Mouse (Mus musculus) urinary bladder, postnatal 14 days (tissue): ENCODE results near the gene Wdfy1.
A peak's percentile ranks its signal among the peaks of the same experiment; 100 is the strongest.

Source experiments
- DNase-seq: peaks from one replicate; pipeline ENCODE4 v3.0.0; 2021; ENCODE audit warnings: low spot score

The Wdfy1 gene

DNA sequence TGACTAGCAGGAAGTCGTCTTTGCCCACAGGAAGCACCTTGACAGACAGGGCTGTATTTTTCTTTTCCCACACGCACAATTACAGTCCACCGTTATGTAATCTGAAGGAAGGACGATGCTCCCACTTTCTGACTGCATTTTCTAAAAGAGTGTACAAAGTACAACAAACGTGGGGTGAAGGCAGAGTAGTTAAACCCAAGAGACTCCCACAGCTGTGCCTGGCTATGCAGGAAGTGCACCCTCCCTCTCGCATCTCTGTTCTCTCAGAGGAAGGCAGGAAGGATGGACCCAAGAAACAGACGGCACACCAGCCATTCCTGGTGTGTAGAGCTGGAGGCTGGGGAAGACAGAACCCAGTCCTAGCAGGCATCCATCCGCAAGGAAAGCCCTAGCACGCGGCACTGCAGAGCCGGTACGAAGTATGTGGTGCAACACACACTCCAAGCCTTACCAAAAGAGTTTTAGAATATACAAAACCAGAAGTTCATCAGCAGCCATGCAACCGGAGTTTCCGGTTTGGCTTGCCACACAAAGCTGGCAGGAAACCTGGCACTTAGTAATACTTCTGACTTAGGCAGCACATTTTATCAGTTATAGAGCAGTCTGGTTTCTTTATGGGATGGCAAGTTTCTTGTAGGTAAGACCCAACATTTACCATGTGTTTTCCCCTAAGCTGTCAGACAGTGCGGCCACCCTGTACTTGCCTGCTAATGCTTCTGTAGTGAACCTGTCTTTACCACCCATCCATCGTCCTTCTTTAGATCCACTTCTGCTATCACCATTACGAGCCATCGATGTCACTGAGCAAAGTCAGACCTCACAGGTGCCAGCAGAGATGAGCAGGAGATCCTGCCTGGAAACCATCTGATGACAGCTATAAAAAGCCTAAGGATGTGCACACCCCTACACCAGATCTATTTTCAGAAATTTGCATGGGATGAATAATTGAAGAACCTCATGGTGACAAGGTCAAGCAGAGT is 64.5 kb downstream of the Wdfy1 start:
- DNase-seq: peak; percentile 53

DNA sequence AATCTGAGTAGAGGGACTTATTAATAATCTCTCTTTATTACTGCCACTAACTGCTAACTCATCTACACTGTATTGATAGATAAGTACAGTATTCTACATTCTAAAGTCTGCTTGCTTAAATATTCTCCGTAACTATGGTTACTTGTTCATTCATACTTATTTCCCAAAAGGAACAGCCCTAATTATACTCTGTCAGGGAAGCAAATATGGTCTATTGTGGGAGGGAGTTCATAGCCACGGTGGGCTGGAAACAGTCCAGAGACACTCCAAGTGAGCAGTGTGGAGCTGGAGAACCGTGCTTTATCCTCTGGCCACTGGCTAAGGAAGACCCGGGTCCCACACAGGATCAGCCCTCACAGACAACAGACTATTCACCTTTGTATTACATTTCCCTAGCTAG is 65.3 kb downstream of the Wdfy1 start:
- no peak for DNase-seq

DNA sequence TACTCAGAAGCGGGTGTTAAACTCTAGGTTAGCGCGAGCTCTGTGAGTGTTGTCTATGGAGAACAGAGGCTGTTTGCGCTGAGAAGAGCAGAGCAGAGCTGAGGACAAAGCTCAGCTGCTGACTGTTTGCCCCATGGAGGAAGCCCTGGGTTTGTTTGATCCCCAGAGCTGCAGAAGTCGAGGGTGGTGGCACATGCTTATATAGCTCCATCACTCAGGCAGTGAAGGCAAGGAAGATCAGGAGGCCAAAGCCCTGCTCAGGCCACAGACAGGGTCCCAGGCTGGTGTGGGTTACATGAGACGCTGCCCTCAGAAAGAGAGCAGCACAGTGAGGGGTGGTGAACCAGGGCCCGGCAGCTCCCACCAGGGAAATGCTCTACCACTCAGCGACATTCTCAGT is 65.7 kb downstream of the Wdfy1 start:
- no peak for DNase-seq

DNA sequence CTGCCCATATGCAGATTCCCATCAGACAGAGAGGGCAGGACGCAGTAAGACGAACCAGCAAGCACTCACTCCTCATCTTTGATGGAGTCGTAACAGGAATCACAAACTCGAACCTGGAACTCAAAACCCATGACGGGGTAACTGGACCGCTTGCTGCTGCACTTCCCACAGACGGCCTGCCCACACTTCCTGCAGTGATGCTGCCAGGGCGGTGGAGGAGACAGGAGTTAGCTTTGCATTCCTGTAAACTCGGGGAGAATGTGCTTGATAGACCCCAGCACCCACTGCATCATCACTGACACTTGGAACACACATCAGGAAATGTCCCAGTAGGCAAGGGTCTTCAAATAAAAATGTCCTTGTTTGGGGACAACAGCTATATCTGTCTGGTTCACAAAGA is 68.6 kb downstream of the Wdfy1 start:
- DNase-seq: no peak

DNA sequence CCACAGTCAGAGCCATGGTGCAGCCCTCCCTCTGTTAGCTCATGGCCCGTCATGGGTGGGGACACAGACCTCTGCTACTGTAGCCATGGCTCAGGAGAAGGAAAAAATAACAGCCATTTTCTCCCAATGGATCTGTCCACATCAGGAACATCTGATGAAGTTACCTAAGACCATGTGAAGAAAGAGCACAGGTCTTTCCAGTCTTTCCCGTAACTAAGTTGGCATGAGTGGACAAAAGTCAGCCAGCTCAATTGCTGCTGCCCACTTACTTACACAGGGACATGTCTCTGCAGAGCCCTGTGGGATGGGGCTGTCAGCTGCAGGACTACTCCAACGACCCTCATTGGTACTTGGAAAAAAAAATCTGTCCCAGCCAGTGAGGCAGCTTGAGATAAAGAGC is 69.2 kb downstream of the Wdfy1 start:
- DNase-seq: no peak

DNA sequence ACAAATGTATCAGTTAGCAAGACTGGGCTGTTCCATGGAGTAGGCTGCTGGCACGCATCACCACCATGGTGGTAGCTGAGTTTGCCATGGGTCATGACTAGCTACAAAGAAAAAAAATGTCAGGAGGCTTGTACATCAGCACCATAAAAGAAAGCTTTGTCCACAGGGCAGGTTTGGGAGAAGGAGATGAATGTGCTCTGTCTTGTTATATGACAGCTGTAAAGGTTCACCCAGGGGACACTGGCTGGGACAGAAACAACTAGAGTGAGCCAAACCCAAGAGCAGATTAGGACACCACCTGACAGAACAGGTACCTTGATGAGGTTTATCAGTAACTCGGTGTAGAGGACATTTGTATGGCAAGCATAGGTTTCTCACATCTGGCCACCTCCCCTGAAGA is 71.3 kb downstream of the Wdfy1 start:
- DNase-seq: no peak

DNA sequence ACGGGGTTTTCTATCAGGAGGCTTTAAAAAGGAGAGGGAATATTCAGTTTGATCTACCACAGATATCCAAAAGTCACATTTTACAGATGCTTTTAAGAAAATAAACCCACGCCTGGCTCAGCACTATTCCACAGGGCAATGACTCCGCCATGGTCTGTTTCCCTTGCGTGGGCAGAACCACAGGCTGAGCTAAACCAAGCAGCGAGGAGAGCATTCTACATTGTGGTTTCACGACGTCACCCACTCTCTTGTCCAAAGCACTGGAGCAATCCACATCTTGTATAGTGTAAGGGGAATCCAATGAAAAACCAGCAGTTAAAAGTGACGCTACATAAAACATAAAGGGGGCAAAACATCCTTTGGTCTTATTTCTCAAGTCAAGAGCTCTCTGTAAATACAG is 72.4 kb downstream of the Wdfy1 start:
- no peak for DNase-seq

DNA sequence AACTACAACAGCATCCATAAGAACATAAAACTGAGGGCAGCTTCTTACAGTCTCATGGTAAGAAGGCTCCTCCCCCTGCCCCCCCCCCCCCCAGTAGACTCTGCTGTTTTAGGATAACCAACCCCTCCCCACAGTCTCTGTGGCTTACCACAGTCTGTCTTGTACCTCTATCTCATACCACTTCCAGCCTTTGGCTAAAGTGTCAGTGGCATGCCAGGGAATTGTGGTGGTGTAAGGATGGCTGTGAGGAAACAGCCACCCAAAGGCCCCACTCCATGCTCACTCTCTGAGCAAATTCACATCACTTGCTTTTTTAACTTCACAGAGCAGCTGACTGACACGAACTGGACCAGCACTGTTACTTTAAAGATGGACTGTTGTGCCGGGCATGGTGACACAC is 77.4 kb downstream of the Wdfy1 start:
- no peak for DNase-seq

DNA sequence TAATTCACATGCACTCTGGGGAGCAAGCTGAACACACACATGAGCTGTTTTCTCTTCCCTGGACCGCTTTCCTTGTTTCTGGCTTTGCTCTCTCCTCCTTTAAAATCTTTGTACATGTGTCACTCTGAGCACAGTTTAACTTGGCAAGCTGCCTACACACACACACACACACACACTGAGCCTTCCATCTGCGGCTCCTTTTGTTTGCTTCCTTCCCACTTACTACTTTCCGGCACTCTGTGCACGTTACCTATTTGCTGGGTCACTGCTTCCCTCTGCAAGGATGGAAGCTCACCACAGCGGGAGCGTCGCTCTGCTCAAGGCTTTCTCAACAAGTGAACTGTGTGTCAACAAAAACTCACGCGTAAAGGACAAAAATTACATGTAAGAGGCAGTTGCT is 78.6 kb downstream of the Wdfy1 start:
- peak; percentile 54 for DNase-seq

DNA sequence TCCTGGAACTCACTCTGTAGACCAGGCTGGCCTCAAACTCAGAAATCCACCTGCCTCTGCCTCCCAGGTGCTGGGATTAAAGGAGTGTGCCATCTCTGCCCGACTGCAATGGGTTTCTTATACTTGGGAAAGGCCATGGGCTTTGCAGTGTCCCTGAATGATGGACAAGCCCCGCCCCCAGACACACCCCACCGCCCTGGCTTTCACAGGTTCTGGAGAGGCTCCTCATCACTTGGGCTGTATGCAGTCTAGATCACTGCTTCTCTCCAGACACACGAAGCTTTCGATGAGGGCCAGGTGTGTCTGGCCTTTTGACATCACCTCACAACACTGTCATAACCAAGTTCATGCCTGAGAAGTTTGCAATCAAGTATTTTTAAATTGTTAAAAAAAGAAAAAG is 79.0 kb downstream of the Wdfy1 start:
- no peak for DNase-seq

DNA sequence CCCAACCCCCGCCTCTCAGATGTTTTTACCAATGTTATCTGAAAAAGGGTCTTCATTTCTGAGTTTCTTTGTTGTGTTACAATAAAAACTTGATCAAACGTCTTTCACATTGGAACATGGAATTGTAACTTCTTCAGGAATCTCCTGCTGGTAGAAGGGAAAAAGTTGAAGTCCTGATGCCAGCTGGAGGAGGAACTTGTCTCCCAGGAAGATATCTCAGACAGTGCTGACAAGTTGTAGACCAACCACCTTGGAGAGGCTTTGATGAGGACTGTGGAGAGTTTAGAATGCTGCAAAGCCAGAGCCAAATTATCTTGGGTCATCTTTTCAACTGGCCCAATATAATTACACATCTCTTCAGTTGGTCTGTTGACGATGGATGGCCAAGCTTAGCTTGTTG is 83.5 kb downstream of the Wdfy1 start:
- no peak for DNase-seq

DNA sequence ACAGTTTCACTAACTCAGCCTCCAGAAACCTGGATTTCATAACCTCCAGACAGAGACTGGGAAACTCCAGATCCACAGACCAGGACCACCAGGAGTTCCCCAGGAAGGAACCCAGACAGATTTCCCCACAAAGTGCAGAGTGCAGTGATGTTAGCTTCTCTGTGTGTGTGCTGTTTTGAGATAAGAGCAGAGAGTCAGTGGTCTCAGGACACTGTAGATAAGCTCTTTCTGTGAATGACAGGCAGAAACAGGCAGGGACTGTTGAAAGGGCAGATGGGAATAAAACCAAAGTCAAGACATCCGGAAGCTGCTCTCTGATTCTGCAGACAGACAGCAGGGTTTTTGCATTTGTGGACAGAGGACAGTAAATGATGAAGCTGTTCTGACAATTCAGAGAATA is 88.7 kb downstream of the Wdfy1 start:
- DNase-seq: no peak

DNA sequence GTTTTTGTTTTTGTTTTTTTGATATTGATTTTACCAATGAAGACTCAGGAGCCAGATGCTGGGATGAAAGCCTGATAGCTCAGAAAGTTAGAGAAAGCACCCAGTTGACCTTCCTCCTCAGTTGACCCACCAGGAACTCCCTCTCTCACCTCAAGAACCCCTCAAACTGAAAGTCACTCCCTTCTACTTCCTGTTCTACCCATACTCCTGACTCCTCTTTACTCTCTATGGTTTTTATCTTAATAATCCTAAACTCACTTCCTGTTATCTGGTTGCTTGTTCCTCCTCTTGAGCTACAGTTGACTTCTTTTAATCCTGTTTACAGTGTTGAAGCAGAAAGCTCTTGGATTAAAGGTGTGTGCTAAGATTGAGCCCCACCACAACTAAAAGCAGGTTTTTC is 91.9 kb downstream of the Wdfy1 start:
- DNase-seq: no peak

DNA sequence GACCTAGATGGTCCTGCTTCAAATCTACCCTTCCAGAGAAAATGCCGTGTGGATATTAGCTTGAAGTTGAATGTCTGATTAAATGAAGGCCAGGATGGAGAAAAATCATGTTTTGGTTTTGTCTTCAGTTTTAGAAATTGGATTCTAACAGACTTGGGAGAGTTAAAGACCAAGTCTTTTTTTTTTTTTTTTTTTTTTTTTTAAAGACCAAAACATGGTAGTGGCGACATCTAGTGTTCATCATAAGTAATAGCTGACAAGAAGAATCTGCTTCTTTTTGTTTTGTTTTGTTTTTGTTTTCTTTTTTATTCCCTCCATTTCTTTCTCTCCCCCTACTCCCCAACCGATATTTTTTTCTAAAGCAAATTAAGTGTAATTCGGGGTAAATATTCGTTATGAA is 93.0 kb downstream of the Wdfy1 start:
- DNase-seq: no peak

DNA sequence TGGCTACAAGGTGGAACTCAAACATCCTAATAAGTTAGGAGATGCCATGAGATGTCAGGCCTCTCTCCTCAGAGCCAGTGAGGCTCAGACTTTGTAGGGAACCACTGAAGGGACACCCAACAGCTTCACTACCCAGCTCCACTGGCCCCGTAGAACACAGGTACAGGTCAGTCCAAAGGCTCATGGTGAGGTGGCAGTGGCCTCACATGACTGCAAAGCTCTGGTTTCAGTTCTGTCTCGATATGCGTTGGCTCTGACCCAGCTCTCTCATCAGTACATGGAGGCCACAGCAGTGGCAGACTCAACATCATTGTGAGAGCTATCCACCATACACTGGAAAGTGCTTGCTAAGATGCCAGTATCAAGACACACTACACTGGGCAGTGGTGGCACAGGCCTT is 95.2 kb downstream of the Wdfy1 start:
- no peak for DNase-seq

DNA sequence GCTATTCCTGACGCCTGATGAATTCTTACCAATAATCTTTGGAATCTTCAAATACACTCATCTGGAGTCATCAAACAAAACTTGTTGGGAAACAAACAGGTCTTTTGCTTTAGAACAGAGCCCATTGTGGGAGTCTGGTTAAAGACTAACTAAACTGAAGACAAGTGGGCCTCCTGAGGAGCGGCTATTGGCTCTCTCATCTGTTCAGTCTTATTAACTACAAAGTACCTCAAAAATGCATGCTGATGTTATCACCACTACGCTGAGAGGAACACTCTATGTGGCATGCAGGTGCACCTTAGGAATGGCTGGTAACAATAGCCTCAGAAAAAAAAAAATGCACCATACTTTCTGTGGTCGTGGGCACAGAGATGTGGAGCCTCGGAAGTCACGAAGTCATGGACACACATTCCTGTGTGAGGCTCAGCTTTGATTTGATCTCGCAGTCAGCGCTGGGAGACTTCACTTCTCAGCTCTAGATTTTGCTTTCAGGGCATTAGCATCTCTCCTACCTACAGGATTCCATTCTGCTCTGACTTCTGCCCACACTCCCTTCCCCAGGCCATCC is 97.7 kb downstream of the Wdfy1 start:
- DNase-seq: no peak

DNA sequence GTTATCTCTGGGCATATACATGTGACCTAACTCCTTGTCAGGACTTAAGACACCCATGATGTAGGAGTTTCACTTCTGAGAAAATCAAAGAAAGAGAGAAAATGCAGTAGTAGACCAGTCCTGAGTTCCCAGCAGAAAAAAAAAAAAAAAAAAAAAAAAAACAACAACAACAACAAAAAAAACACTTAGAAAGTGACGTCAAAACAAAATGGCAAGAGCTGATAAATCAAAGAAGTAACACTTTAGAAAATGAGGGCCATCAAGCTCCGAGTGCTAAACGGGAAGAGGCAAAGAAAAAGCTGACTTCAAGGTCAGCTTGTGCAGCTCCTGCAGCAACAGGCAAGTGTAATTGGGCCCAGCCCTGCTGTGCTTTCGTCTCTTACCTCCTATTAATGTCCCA is 100.2 kb downstream of the Wdfy1 start:
- no peak for DNase-seq

DNA sequence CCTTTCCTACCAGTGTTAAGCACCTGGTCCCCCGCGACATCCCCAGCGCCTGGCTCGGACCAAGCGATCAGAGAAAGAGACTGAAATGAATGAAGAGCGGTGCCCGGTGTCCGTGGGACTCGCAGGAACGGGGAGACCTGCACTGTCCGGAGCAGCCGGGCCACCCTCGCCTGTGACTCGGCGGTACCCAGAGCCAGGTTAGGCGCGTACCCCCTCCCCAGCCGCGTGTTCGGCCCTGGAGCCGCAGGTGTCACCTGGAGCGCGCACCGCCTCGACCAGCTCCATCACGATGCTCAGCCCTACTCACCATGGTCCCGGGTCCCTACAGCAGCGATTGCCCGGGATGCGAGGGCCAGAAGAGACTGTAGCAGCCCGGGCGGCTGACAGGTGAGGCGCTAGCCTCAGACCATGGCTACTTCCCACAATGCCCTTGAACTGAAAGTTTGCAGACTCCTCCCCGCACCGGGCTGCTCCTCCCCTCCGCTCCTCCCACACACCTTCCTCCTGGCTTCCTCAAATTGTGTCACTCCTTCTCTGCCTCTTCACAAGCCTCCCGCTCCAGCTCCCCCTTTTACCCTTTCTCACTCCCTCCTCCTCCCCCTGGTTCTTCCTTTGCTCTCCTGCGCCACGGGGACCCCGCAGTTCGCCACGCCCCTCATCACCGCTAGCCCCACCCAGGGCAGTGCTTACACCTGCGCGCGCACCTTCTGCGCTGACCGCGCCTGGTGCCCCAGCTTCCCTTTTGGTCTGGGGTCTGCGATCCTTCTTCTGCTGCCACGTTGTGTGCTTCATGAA is 104.2 kb downstream of the Wdfy1 start, which contains the start of gene Ap1s3:
Gene Ap1s3 (minus strand): TSS at position 430 of the 795 bp plus-strand sequence.
- peak; percentile 78 for DNase-seq

DNA sequence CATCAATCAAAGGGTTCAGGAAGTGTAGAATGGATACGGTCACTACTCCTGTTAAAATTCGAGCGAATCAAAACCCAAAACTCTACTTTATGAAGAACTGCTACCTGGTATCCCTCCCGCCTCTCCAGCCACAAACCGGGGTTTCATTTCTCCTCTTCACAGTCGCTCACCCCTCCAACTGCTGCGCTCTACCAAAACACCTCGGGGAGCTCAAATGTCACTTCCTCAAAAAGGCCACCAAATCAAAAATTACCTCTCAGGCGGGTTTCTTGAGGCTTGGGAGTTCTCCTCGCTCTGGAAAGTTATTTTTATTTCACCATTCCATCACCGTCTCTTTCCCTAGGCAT is 104.8 kb downstream of the Wdfy1 start:
- DNase-seq: no peak

DNA sequence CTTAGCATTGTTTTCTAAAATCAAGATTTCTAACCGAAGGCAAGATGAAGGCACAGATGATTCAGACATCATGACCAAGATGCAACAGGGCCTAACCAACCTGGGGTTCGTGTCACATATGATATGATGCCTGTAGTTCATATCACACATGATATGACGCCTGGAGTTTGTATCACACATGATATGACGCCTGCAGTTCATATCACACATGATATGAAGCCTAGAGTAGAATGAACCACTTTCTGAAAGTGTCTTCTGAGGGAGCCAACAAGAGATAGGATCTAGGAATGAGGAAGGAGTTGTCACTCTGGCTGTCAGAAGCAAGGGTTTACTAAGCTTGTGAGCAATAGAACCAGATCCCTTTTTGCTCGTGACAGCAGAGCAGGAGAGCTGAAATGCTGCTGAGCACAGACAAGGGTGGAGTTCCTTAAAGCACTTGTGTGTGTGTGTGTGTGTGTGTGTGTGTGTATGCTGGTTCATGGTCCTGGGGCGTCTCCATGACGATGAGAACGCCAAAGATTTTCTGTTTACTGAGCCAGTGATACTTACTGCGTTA is 106.4 kb downstream of the Wdfy1 start:
- DNase-seq: no peak

DNA sequence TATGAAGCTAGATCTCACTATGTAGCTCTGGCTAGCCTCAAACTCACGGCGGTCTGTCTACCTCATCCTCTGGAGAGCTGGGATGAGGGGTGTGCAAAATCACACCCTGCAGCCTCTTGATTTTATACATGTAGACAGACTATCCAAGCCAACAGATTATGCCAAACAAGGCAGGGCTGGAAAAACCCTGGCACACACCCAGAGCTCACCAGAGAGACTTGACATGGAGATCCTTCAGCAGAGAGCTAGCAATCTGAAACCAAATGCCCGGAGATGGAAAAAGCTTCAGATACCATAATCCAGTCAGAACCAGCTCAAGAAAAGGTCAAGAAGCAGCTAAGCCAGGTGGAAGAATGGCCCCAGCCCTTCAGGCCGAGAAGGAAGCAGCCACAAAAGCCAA is 111.0 kb downstream of the Wdfy1 start:
- no peak for DNase-seq

DNA sequence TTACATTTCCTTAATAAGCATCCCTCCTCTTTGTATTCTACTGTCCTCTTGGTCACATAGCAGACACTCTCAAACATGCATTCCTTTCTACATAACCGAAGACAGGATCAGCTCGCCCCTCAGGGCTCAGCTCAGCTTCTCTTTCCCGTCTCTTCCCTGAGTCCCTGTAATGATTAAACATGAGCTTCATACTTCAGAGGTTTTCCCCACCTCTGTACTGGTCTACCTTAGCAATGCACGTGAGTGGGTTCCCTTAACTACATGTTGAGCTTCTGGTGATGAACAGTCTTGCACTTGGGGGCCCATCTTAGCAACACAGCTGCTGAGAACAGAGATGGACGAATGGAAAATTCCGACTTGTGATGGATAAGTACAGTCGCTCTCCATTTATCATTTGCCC is 116.3 kb downstream of the Wdfy1 start:
- no peak for DNase-seq

DNA sequence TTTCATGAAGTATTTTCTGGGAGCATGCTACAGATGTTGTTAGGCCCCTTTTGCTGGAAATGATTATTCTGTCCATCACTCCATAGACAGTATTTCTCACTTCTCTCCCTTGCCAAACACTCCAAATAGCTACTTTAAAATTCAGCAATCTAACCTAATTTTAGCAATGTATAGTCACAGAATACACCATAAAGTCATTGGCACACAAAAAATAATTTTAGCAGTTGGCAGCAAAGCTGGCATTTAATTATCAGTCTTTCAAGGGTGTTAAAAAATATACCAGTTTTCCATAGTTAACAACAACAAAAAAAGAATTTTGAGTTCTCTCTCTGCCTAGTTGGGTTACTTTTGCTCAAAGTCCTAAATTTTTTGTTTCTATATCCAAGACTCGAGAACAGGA is 118.5 kb downstream of the Wdfy1 start:
- DNase-seq: no peak
